Mouse (Mus musculus) olfactory bulb, adult 2 months (tissue): ENCODE results near the gene Sult2b1.

ENCODE experiments used
- CTCF ChIP-seq: fragments of 200-500 bp; IDR thresholded peaks from 2 replicates; pipeline ENCODE4 v1.5.1; 2012; ENCODE audit warnings: low read depth, mild to moderate bottlenecking, low read length, moderate library complexity; ENCODE audit not compliant: insufficient read depth
- POLR2A ChIP-seq: fragments of 200-500 bp; IDR thresholded peaks from 2 replicates; pipeline ENCODE4 v1.6.1; 2012; ENCODE audit warnings: mild to moderate bottlenecking, low read depth, low read length, moderate library complexity; ENCODE audit not compliant: insufficient read depth

- TF ChIP-seq CTCF (no peak), POLR2A (peak; percentile 85)
Measured at GRCm38 (mm10) chr7:45813787-45814779, 29.6 kb upstream of the Sult2b1 start, which contains the start of gene Cyth2.
